Mouse (Mus musculus) ES-E14 (cell line): ENCODE results near the gene Ostf1. TPM values are rescaled to one million over a fixed set of nuclear protein-coding genes. Genes with fewer than 3 reads are reported as not detected.

ENCODE experiments used
- DNase-seq: peaks from one replicate; pipeline ENCODE4 v3.0.0-alpha.2; 2013; ENCODE audit warnings: low read depth, low spot score
- H3K27ac ChIP-seq: 2 replicates; pipeline ENCODE4 v1.5.1; 2012; ENCODE audit warnings: low read depth, mild to moderate bottlenecking, low read length, moderate library complexity, mixed read lengths; ENCODE audit not compliant: poor library complexity, insufficient read depth, severe bottlenecking
- H3K36me3 ChIP-seq: 2 replicates; pipeline ENCODE4 v1.6.1; 2012; ENCODE audit warnings: mild to moderate bottlenecking, low read length, moderate library complexity, mixed read lengths; ENCODE audit not compliant: control insufficient read depth, poor library complexity, insufficient read depth, severe bottlenecking
- H3K4me1 ChIP-seq, 2 experiments: fragments of 150-350 bp in 1 of 2; sonication (generic) in 1 of 2; 2 replicates each; pipeline ENCODE4 v1.6.1; 2012; ENCODE audit warnings: low read length in 2 of 2, mild to moderate bottlenecking in 1 of 2, mixed read lengths in 1 of 2; ENCODE audit not compliant: control insufficient read depth in 2 of 2, insufficient read depth in 2 of 2, poor library complexity in 1 of 2
- H3K4me3 ChIP-seq, 2 experiments: fragments of 150-350 bp in 1 of 2; sonication (generic) in 1 of 2; 2 replicates each; pipeline ENCODE4 v1.5.1; 2012; ENCODE audit warnings: low read length in 2 of 2, low read depth in 1 of 2, mild to moderate bottlenecking in 1 of 2, mixed read lengths in 1 of 2; ENCODE audit not compliant: insufficient read depth in 1 of 2, poor library complexity in 1 of 2, severe bottlenecking in 1 of 2
- H3K9ac ChIP-seq: 2 replicates; pipeline ENCODE4 v1.6.1; 2012; ENCODE audit warnings: low read depth, mild to moderate bottlenecking, low read length, mixed read lengths; ENCODE audit not compliant: poor library complexity, insufficient read depth, severe bottlenecking
- H3K9me3 ChIP-seq: fragments of 150-350 bp; sonication (generic); 2 replicates; pipeline ENCODE4 v1.6.1; 2012; ENCODE audit warnings: low read depth, mild to moderate bottlenecking, low read length; ENCODE audit not compliant: control insufficient read depth, insufficient read depth
- CHD2 ChIP-seq: IDR thresholded peaks from 2 replicates; pipeline ENCODE4 v1.6.1; 2014; ENCODE audit warnings: mild to moderate bottlenecking, low read depth, low read length, inconsistent platforms
- HCFC1 ChIP-seq: IDR thresholded peaks from 2 replicates; pipeline ENCODE4 v1.6.1; 2012; ENCODE audit warnings: low read length, inconsistent platforms, borderline replicate concordance; ENCODE audit not compliant: insufficient read depth
- MAFK ChIP-seq: IDR thresholded peaks from 2 replicates; pipeline ENCODE4 v1.6.1; 2014; ENCODE audit warnings: mild to moderate bottlenecking, low read depth, low read length, inconsistent platforms; ENCODE audit not compliant: insufficient read depth
- ZC3H11A ChIP-seq: IDR thresholded peaks from 2 replicates; pipeline ENCODE4 v1.6.1; 2012; ENCODE audit warnings: low read depth, mild to moderate bottlenecking, inconsistent platforms, low read length, borderline replicate concordance
- ZNF384 ChIP-seq: IDR thresholded peaks from 2 replicates; pipeline ENCODE4 v1.6.1; 2012; ENCODE audit warnings: low read depth, low read length, inconsistent platforms
- in situ Hi-C, 2 experiments: fragments of 600-800 bp; cut with MboI; formaldehyde crosslinking; loops; one replicate each; pipeline ENCODE4 v1.15.1; 2025; ENCODE audit warnings: low sequenced_read_pairs in 2 of 2, inconsistent platforms in 1 of 2; ENCODE audit not compliant: unreplicated experiment in 2 of 2
- total RNA-seq: library from RNA; depleted of rRNA; stranded (reverse); fragments of 300-350 nt; gene quantifications from 2 replicates; pipeline ENCODE4 v1.2.3, GENCODE M21; 2012

The Ostf1 gene
- total RNA-seq, 1 experiment, result 45.5 TPM

DNA sequence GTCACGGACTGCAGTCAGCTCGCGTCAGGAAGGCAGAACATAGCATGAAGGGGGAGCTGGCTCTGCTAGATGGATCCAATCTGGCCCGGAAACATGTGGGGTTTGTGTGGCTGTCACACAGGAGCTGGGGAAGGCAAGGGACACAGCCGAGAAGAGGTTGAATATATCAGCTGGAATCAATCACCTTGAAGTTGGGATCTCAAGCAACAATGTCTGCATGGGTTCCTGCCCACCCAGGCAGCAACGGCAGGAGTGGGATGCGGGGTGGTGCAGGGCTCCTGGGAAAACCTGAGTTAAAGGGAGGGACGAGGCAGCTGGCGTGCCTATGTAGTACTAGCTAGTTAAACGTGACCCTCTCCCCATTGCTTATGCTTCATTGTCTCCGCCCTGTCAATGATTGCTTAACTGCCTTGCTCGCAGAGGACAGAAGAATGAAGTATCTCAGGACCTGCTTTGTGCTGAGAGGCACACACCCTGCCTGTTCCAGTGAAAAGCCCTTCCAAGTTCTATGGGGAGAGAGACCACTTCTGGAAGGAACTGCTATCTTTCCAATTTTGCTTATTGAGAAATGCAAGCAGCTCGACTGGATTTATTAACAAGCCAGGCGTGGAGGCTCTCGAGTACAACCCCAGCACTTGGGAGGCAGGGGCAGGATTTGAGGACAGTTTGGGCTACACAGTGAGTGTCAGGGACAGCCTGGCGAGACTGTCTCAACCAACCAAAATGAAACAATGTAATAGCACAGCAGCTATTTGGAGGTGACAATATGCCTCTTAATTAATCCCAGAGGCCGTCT, 53.2 kb downstream of the Ostf1 start:
- Histone ChIP-seq H3K9me3 (no peaks in the 10 kb centered on the region), H3K36me3 (no peaks in the 10 kb centered on the region), H3K4me1 (peaks cover 0 to 5% of the 10 kb centered on the region in 2 experiments; a peak in 2 of 4 replicates), H3K27ac (no peak overlapping the region), H3K4me3 (no peak overlapping the region), H3K9ac (no peak overlapping the region)
- TF ChIP-seq ZNF384, result no peak
- no peak for TF ChIP-seq CHD2
- TF ChIP-seq ZC3H11A, result no peak
- TF ChIP-seq MAFK, result no peak
- no peak for TF ChIP-seq HCFC1
- in situ Hi-C loops, result no loop called here
- DNase-seq, result no peak

- Histone ChIP-seq H3K4me3 (no peak overlapping the region), H3K36me3 (no peaks in the 10 kb centered on the region), H3K9ac (no peak overlapping the region), H3K4me1 (peaks cover 0 to 5% of the 10 kb centered on the region in 2 experiments; a peak in 2 of 4 replicates), H3K9me3 (no peaks in the 10 kb centered on the region), H3K27ac (no peak overlapping the region)
- in situ Hi-C loops, result no loop called here
- TF ChIP-seq ZC3H11A (no peak), CHD2 (no peak), ZNF384 (no peak), MAFK (no peak)
- no peak for DNase-seq
Measured at GRCm38 (mm10) chr19:18577348-18577747, 54.3 kb downstream of the Ostf1 start.

DNA sequence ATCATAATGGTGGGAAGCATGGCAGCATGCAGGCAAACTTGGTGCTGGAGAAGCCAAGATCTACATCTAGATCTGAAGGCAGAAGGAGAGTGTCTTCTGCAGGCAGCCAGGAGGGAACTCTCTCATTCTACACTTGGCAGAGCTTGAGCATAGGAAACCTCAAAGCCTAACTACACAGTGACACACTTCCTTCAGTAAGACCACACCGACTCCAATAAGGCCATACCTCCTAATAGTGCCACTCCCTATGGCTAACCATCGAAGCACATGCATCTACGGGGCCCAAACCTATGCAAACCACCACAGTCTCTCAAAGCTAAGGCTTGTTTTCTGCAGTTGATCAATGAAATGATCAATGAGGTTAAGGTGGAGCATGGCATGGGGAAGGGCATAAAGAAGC, 55.7 kb downstream of the Ostf1 start:
- Histone ChIP-seq H3K4me1 (peaks cover 0 to 5% of the 10 kb centered on the region in 2 experiments; a peak in 2 of 4 replicates), H3K27ac (no peak overlapping the region), H3K9me3 (no peaks in the 10 kb centered on the region), H3K4me3 (no peak overlapping the region), H3K36me3 (no peaks in the 10 kb centered on the region), H3K9ac (no peak overlapping the region)
- TF ChIP-seq HCFC1 (no peak), MAFK (no peak), CHD2 (no peak), ZC3H11A (no peak)
- in situ Hi-C loops, result no loop called here
- DNase-seq, result no peak

- no peaks in the 10 kb centered on the region for H3K36me3 ChIP-seq
- DNase-seq, result no peak
- in situ Hi-C loops, result no loop called here
- no peaks in the 10 kb centered on the region for H3K9me3 ChIP-seq
- peaks cover 0 to 5% of the 10 kb centered on the region in 2 experiments; a peak in 2 of 4 replicates for H3K4me1 ChIP-seq
- no peak overlapping the region for H3K4me3 ChIP-seq
- no peak overlapping the region for H3K9ac ChIP-seq
- TF ChIP-seq ZNF384, result no peak
- TF ChIP-seq ZC3H11A, result no peak
- no peak for TF ChIP-seq MAFK
- TF ChIP-seq HCFC1, result no peak
- TF ChIP-seq CHD2, result no peak
- no peak overlapping the region for H3K27ac ChIP-seq
Measured at GRCm38 (mm10) chr19:18573907-18574306, 57.7 kb downstream of the Ostf1 start.
